Mouse (Mus musculus) embryo, embryonic 10.5 days (tissue): ENCODE data around the gene Sdhd.
"Not testable (repeated sequence)": the region's sequence is repeated elsewhere in the genome, so short reads cannot be mapped to it uniquely, and the experiment has no call there.

Experiments
- DNase-seq: peaks from one replicate; pipeline ENCODE4 v3.0.0-alpha.2; 2015; ENCODE audit warnings: low spot score

Sdhd gene

DNA sequence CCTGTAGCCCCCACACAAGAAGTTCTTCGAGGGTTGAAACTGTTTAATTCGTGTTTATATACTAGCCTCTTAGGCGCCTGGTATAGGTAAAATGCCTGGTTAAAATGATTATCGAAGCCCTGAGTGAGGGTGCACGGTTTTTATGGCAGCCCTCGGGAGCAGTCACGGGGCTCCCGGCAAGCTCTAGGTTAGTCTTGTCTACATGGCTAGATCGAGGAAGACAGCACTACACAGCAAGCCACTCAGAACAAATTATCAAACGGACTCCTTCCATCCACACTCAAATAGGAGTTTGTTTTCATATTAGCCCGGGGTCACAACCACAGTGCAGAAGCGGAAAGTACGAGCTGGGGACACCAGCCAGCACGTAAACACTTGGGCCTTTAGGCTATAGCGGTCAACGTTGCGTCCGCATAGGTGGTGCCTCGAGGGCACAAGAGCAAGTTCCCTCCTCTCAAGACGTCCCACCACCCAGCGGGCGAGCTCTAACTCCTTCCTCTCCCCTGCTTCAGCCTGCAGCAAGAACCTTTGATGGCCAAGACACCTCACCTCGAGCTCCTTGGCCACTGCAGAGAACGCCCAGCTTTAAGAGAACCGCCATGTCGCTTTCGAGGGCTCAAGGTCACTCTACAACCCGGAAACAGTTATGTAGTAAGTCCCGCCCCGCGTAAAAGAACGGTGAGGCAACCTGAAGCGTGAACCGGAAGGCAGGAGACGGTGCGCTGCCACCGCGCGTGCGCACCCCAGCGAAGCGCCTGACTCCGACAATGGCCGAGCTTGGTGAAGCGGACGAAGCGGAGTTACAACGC, at the start of gene Sdhd, which contains the start of gene Timm8b:
TSS of gene Sdhd (minus strand) at position 624 of the 809 bp plus-strand sequence.
TSS of gene Timm8b (plus strand) at position 722 of the 809 bp plus-strand sequence.
- peak; percentile 98 for DNase-seq

DNA sequence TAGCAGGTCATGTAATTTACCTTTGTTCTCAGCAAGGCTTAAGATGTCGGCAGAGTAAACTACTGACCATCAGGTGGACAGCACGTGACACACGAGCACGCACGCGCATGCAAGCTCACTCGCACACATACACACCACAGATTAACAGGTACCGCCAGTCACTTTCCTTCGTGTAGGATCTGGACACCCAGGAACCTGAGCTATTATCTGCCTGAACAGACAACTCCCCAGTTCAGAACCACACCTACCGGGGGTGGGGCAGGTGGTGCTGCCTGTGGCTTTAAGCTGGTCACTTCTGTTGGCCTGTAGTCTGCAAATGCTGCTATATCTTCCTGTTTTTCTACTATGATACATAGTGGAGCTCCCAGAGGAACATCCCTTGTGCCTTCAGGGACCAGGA, 46.9 kb upstream of the Sdhd start:
- DNase-seq, result no peak

DNA sequence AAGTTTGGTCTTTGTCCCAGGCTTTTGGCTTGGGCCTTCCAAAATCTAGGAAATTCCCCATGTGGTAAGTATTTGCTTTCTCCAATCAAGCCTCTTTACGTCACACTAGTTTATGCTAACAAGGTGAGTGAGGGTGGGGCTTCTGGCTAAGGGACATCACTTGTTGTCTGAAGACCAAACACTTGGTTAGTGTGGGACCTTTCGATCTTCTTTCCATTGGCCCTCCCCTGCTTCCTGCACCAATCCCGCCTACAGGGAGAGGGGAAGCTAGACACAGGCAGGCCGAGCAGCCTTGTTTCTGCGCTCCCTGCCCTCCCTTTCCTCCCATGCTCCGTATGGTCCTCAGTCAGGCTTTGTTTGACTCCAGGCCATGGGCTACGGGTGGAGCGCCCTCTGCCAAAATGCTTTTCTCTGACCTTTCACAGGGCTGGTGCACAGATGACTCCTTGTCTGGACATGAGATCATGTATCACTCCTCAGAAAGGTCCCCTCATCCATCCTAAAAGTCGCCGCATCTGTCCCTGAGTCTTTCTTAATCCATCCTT, 43.3 kb upstream of the Sdhd start:
- DNase-seq, result no peak

DNA sequence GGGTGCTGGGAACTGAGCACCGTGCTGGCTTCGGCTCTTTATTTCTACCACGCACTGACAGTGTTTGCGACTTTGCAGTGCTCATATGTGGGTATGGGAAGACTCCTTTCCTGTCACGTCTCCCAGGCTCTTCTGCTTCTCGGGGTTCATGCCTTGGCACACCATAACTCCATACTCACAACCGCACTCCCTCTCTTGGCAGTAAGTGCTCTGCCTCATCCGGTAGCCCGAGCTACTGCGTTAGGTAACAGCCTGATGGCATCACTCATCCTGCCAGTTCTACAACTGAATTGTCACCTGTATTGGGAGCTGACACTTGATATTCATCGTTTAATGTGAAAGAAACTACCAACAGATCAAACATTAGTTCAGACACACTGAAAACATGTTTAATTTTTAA, 30.7 kb upstream of the Sdhd start:
- DNase-seq, result no peak

DNA sequence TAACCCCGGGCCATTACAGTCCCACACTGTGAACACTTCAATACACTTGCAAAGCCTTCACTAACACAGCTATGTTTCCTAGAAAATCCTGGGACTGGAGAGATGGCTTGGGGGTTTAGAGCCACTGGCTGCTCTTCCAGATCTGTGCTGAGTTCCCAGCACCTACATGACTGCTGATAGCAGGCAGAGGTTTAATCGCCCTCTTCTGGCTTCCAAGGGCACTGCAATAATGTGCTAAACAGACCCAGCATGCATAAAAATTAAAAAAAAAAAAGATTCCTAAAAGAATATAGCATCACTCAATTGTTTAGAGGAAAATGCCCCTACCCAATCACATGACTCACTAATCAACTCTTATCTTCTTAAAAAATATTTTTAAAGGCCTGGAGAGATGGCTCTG, 29.4 kb upstream of the Sdhd start:
- DNase-seq, result peak; percentile 38

- DNase-seq, result no peak
These were observed 28.5 kb upstream of the Sdhd start for GRCm38 (mm10) chr9:50632016-50632688.

GRCm38 (mm10) chr9:50630903-50631302, 27.3 kb upstream of the Sdhd start:
- DNase-seq, result not testable (repeated sequence)

GRCm38 (mm10) chr9:50617794-50618330, 14.2 kb upstream of the Sdhd start:
- DNase-seq, result no peak

DNA sequence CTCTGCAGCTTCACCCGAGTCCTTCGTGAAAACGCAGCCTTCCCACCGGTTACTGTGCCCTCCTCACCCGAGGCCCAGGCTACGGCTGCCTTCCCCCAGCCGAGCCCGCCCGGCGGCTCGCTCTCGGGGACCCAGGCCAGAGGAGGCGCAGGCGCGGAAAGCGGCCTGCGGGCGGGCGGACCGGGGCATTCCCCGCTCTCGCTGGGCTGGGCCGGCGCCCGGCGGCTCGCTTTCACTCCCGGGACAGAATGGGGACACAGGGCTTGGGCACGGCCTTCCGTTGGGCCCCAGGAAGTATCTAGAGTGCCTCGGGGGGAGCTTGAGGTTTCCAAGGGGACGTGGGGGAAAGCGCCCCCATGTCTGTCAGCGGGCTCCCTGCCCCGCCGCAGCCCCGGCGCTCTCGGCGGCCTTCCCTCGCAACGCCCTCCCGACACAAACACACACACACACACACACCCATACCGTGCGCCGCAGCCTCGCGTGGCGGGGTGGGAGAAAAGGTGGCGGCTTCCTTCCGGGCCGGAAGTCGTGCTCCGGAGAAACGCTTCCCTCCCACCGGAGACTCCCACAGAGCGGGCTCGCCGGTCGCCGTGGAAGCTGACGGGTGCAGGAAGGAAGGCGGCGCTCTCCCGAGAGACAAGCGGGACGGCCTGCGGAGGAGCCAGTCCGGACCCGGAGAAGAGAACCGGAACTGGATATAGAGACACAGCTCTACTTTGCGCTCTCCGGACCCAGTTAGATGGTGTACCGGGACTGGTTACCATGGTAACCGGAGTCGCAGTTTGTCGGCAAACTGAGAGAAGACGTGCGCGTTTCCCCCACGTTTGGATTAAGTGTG, 13.4 kb upstream of the Sdhd start, which contains the start of the genes Pih1d2 and Nkapd1:
TSS of gene Pih1d2 (plus strand) at position 556 of the 838 bp plus-strand sequence.
TSS of gene Nkapd1 (minus strand) at position 699 of the 838 bp plus-strand sequence.
- DNase-seq, result peak; percentile 95

DNA sequence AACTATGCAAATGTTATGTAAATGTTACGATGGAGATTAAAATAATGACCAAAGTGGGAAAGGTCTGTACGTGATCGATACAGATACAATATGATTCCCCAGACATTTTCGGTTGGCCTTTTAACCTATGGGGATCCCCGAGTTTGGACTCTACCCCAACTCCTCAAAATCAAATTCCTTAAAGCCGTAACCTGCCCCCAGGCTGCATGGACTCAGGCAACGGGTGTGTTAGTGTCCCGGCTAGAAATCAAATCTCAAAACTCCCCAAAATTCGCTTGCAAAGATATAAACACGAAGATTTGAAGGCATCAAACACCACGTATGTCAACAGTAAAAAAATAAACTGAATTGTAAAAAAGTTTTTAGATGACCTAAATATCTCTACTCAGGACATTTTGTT, 12.5 kb upstream of the Sdhd start:
- DNase-seq, result no peak

DNA sequence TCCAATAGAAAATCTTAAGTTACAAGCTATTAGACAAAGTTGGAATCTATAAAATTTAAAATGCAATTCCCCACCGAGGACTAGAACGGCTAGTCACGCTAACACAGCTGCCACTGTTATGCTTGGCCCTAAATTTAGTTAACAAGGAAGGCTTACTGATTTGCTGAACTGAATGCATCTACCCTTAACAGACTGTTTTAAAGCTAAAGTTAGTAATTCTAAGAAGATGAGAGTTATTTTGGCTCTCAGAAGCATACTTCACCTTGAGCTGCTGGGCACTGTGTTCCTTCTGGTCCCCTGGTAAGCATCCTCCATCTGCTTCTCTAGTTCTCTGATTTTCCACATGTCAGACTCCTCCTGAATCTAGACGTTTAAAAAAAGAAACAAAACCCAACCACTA, 8.5 kb upstream of the Sdhd start:
- DNase-seq, result no peak

DNA sequence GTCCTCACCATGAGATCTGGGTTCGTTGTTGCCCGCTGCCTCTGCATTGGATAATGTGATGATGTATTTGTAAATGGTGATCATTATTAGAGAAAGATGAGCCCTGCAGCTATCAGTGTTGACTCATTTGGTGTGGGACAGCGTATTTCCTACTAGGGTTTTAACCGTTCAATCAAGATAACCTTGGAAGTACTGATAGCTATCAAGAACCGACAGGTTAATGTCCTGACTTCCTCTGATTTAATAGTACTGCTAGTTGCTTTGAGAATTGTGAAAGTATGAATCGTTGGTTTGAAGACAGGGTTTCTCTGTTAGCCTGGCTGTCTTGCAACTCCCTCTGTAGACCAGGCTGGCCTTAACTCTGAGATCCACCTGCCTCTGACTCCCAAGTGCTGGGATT, 726 bp upstream of the Sdhd start:
- no peak for DNase-seq

DNA sequence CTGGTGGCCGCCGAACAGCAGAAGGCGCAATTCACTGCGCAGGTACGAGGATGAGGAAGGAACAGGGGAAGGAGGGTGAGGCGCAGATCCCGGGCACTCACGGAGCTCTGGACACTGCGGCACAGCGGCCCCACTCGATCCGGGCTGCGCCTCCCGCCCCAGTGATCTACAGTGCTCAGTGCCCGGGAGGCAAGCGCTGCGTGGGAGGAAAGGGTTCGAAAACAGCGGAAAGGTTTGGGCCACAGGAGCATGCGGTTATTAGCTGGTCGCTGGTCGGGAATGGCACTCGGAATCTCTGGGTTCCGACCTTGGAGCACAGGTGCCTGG, 349 bp upstream of the Sdhd start:
- DNase-seq, result no peak

DNA sequence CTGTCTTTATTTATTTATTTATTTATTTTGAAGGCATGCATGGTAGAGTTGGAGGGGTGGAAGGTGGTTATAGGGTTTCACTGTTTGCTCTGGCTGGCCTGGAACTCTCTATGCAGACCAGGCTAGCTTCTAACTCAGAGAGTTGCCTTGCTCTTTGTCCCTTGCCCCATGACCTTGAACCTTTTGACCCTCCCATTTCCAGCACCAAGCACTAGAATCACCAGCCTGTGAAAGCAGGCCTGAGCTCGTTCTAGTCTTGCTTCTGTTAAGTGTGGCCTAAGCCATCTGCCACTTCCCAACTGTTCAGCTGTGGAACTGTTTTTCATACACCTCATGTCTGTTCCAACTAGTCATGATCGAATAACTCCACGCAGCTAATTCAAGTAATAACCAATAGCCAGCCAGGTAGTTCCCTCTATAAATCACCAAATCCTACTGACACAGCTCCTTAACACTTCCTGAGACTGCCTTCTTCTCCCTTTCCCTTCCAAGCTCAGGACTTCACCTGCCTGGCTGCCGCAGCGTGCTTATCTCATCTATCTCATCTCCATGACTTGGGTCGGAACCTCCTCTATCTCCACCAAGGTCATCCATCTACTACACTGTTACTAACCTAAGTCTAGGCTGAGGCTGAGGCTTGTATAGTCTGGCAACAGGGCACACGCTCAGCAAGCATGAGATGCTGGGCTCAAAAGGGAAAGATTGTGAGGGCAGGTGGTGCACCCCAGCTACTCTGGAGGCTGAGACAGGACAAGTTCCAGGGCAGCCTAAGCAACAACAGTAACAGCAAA, 1.4 kb downstream of the Sdhd start:
- DNase-seq, result no peak

DNA sequence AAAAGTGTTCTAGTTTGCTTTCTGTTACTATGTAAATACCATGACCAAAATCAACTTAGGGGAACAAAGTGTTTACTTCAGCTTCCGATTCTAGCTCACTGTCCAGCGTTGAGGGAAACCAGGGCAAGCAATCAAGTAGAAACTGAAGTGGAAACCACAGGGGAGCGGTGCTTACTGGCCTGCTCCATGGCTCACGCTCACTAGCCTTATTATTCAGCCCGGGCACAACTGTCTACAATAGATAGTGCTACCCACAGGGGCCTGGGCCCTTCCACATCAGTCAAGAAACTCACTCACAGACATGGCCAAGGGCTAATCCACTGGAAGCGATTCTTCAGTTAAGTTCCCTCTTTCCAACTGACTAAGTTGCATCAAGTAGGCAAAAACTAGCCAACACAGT, 2.1 kb downstream of the Sdhd start:
- DNase-seq, result no peak

DNA sequence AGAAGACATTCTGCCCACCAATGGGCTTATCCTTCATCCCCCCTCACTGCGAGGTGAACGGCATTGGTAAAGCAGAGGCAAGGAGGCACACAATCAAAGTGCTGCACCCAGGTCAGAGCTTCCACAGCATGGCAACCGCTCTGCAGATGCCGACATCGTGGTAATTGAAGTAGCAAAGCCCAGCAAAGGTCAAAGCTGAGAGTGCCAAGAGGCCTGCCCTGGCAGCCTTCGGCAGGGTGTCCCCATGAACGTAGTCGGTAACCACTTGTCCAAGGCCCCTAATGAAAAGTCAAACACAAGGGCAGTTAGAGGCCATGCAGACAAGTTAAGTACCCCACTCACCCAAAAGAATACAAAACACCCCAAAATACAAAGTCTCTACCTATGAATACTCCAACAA, 6.6 kb downstream of the Sdhd start:
- DNase-seq, result no peak

DNA sequence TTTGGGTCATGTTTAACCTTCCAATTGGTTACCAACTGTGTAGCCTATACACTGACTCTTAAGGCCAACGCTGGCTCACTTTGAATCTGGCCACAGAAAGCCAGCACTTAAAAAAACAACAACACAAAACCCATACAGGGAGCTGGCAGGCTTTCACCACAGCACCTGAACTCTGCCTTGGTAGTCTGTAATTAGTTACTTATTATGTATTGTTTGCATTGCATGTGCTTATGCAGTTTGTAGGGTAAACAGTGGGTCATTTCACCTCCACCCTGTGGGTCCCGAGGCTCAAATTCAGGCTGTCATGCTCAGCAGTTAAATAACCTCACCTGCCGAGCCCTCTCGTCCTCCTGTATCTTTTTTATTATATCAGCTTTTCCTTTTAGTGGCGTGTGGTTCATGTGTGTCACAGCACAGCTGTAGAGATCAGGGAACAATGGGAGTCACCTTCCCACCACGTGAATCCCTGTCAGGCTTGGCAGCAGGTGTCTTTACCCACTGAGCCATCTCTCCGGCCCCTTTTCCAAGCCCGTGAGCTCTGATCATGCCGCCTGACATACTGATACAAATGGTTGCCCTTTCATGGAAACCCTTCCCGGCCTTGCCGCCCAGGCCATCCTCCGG, 8.7 kb downstream of the Sdhd start:
- no peak for DNase-seq

GRCm38 (mm10) chr9:50593544-50593943, 10.1 kb downstream of the Sdhd start:
- peak; percentile 69 for DNase-seq

- DNase-seq, result no peak
These were observed 10.7 kb downstream of the Sdhd start for GRCm38 (mm10) chr9:50592955-50593354.

GRCm38 (mm10) chr9:50590856-50591518, 12.6 kb downstream of the Sdhd start:
- DNase-seq, result no peak
